ENCODE assay signal across 12 mouse cellular contexts in genomic region chr13:97375501-97376231, GRCm38 (mm10).
DNase-seq lines count a peak whose midpoint lies in the region; ATAC-seq and TF ChIP-seq lines count a peak whose summit lies in the region.
"Had no signal": no experiment of that assay in that cellular context is flagged by ENCODE, and none has a peak within 500 bp of the region (broad histone marks: within the 10 kb centered on the region; RNA-seq: fewer than 3 reads in every experiment).

No protein-coding gene starts in this region.

- no peak for DNase-seq in layer of hippocampus, adult 2 months (ENCODE audit: low spot score in 2 of 2)
- no peak for DNase-seq in layer of hippocampus, adult 18-20 months (ENCODE audit: low spot score in 2 of 2)
- DNase-seq in hindbrain, embryonic 10.5 days (ENCODE audit: low spot score) = peak; percentile 85
- no peak for DNase-seq in right cerebral cortex, postnatal 14 days
- no peak for DNase-seq in ovary, adult 18-20 months (ENCODE audit: low spot score)
- no peak for DNase-seq in thymus, postnatal 10 days (ENCODE audit: low spot score in 2 of 2)
- DNase-seq: gastrocnemius, postnatal 36 days had no signal

- 35% methylated on average over 14 of the region's 14 CpGs for WGBS in hindbrain, embryonic 10.5 days
- 18% methylated on average over 14 of the region's 14 CpGs for WGBS in lung, embryonic 15.5 days
- WGBS in neural tube, embryonic 13.5 days = 37% methylated on average over 14 of the region's 14 CpGs

- H3K36me3 ChIP-seq in hindbrain, embryonic 10.5 days = no peaks in the 10 kb centered on the region
- no peaks in the 10 kb centered on the region for H3K36me3 ChIP-seq in lung, embryonic 15.5 days
- H3K36me3 ChIP-seq in neural tube, embryonic 13.5 days = no peaks in the 10 kb centered on the region
- H3K36me3 ChIP-seq: limb, embryonic 13.5 days; neural tube, embryonic 12.5 days had no signal

- peaks cover 41% of the 10 kb centered on the region for H3K4me1 ChIP-seq in hindbrain, embryonic 10.5 days (replicated peaks)
- H3K4me1 ChIP-seq in lung, embryonic 15.5 days = peaks cover 22% of the 10 kb centered on the region
- H3K4me1 ChIP-seq in neural tube, embryonic 13.5 days (replicated peaks) = peaks cover 18% of the 10 kb centered on the region; the same call in 1 of the 2 replicates
- H3K4me1 ChIP-seq: limb, embryonic 13.5 days had no signal

- no peaks in the 10 kb centered on the region for H3K27me3 ChIP-seq in hindbrain, embryonic 10.5 days (ENCODE audit: insufficient read depth, poor library complexity, severe bottlenecking)
- no peaks in the 10 kb centered on the region for H3K27me3 ChIP-seq in lung, embryonic 15.5 days
- no peaks in the 10 kb centered on the region for H3K27me3 ChIP-seq in neural tube, embryonic 13.5 days
- H3K27me3 ChIP-seq: limb, embryonic 13.5 days; neural tube, embryonic 12.5 days had no signal

- no peak overlapping the region for H3K4me3 ChIP-seq in layer of hippocampus, adult 2 months
- no peak overlapping the region for H3K4me3 ChIP-seq in hindbrain, embryonic 10.5 days
- H3K4me3 ChIP-seq in lung, embryonic 15.5 days = no peak overlapping the region
- H3K4me3 ChIP-seq in neural tube, embryonic 13.5 days = no peak overlapping the region
- H3K4me3 ChIP-seq: limb, embryonic 13.5 days; neural tube, embryonic 12.5 days had no signal

- no peak overlapping the region for H3K4me2 ChIP-seq in lung, embryonic 15.5 days
- H3K4me2 ChIP-seq in neural tube, embryonic 13.5 days = no peak overlapping the region
- H3K4me2 ChIP-seq: limb, embryonic 13.5 days; neural tube, embryonic 12.5 days had no signal

- no peak overlapping the region for H3K9ac ChIP-seq in lung, embryonic 15.5 days
- H3K9ac ChIP-seq in neural tube, embryonic 13.5 days = no peak overlapping the region
- H3K9ac ChIP-seq: limb, embryonic 13.5 days; neural tube, embryonic 12.5 days had no signal

- no peaks in the 10 kb centered on the region for H3K9me3 ChIP-seq in hindbrain, embryonic 10.5 days
- H3K9me3 ChIP-seq in lung, embryonic 15.5 days = no peaks in the 10 kb centered on the region
- H3K9me3 ChIP-seq in neural tube, embryonic 13.5 days = no peaks in the 10 kb centered on the region
- H3K9me3 ChIP-seq: limb, embryonic 13.5 days; neural tube, embryonic 12.5 days had no signal

- peak; percentile 82 for ATAC-seq in lung, embryonic 15.5 days (ENCODE audit: borderline replicate concordance, extremely low read depth, low FRiP score, low TSS enrichment)
- ATAC-seq in neural tube, embryonic 13.5 days (ENCODE audit: low read depth) = no peak
- ATAC-seq: activated CD4-positive, CD25-positive, alpha-beta regulatory T cell, adult 4 months had no signal

- TF ChIP-seq CTCF in layer of hippocampus, adult 2 months (conservative IDR thresholded peaks at IDR 0.05) = no peak

- 0 out of 2 replicates have a peak overlapping the region, but pooled peaks have one; percentile 14 for H3K27ac ChIP-seq in layer of hippocampus, adult 2 months
- H3K27ac ChIP-seq in hindbrain, embryonic 10.5 days = peak overlapping the region; percentile 86
- H3K27ac ChIP-seq in lung, embryonic 15.5 days = peak overlapping the region; percentile 79
- peak overlapping the region; percentile 52 for H3K27ac ChIP-seq in neural tube, embryonic 13.5 days (replicated peaks)
- H3K27ac ChIP-seq: limb, embryonic 13.5 days; neural tube, embryonic 12.5 days had no signal

Comparison
In these comparisons a context has a peak if more than half of its experiments do, and no peak if none do; other contexts are left out.
1. H3K27ac ChIP-seq: peak in every context shown above with its lines; median percentile 86 in hindbrain, embryonic 10.5 days; 79 in lung, embryonic 15.5 days; 52 in neural tube, embryonic 13.5 days; 14 in layer of hippocampus, adult 2 months.